Mouse (Mus musculus) heart, postnatal 14 days (tissue): ENCODE results near the gene Pla2g4a. TPM values are rescaled to one million over a fixed set of nuclear protein-coding genes. Genes with fewer than 3 reads are reported as not detected.

ENCODE experiments used
- DNase-seq, 2 experiments: peaks; one replicate each; pipeline ENCODE4 v3.0.0; 2021 to 2022
- intact Hi-C: fragments of 180-260 bp; cut with DNase I; formaldehyde crosslinking; loops from one replicate; pipeline ENCODE4 v1.15.1; 2025
- long read RNA-seq, 2 experiments: library from polyadenylated mRNA; stranded (forward); transcript quantifications; one replicate each; pipeline ENCODE4 v2.0.0; 2021
- total RNA-seq, 2 experiments: library from RNA; stranded (reverse); gene quantifications; 2 replicates each; pipeline ENCODE4 v1.2.3; 2021

Gene Pla2g4a
- total RNA-seq = 1 to 10 TPM; 3.4 to 3.8 TPM
- long read RNA-seq, experiment 1, partial matches to known transcripts = 0 of 2 reads
- long read RNA-seq, experiment 1, other reads (novel, unspliced or antisense) = 0 of 2 reads
- long read RNA-seq, experiment 2, partial matches to known transcripts = 0 of 2 reads
- long read RNA-seq, experiment 2, other reads (novel, unspliced or antisense) = 1 of 2 reads

DNA sequence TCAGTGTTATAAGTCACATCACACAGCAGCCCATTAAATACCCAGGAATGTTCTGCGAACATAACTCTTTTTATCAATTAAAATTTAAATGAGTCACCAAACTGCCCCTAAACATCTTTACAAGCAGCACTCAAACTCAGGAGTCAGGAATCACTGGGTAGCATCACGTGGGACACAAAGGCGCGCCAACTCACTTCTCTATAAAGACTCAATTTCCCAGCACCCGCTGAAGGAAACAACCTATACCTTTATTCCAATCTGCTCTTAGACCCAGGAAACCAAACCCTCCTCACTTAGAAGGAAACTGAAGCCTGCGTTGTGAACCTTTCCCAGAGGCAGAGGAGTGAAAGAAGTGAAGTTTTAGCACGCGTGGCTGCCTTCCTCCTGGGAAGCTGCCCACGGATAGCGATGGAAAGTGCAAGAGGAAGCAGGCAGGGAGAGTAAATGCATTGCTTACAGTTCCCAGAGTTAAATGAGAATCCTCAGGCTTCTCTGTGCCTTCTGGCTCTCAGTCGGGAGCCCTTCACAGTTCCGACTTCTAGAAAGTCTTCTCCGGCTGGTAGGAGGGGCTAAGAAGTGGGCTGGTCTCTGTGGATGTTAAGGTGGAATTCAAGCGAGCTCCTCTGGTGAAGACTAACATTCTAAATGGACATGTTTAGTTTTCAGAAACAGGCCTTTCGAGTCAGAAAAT lies at the start of gene Pla2g4a:
Pla2g4a (minus strand) TSS at position 557 of the 691 bp plus-strand sequence.
- peak; percentile 25 to 42 for DNase-seq
- intact Hi-C loops = no loop called here

DNA sequence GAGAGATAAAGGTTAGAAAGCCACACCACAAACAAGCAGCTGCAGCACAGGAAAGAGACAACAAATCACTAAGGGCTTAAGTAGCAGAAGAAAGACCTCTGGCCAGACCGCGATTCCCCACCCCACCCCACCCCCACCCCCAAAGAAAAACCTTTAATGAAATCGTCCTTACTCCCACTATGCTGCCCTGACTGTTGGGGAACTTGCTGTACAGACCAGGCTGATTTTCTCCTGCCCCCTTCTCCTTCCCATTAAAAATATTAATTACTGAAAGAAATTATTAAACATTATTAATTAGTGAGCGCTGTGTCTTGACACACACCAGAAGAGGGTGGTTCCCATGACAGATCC lies 49.5 kb upstream of the Pla2g4a start:
- intact Hi-C loops = no loop called here
- DNase-seq = no peak

DNA sequence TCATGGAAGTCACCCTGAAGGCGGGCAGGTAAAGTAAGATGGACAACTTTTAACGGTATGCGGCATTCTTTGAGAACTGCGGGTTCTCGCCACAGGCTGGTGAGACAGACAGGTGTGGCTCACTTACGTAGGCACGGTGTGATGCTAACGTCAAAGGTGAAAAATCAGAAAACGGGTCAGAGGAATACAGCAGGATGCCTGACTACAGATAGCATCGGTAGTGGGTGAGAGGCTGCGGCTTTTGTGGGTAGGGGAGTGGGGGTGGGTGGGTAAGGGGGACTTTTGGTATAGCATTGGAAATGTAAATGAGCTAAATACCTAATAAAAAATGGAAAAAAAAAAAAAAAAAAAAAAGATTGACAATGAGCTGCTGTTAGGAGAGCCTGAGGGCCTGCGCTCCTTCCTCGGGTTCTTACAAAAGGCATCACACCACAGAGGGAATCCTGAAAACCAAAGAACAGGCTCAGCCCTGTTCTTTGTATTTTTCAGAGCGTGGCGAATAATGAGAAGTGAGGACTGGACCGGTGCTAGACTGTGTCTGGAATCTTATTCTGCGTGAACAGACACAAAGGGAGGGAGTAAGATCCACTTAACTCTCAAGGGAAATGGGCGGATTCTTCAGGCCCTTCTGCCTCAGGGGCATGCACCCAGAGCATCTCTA lies 49.0 kb upstream of the Pla2g4a start:
- intact Hi-C loops = no loop called here
- DNase-seq = no peak

DNA sequence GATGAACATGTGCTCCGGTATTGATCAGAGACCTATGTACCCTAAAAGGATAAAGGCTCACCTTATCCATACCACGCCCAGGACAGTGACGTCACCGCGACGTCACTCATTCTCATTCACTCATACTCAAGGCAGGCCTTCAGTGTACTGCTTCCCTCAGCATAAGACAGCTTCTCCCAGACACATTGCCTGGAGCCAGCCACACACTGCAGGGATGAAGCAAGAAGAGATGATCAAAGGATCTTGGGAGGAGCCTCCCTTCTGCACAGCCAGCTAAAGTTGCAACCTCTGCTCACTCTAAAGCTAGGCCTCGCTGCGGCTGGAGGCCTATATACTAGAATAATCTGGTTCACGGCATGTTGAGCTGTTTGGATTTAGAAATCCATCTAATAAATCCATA lies 48.0 kb upstream of the Pla2g4a start:
- intact Hi-C loops = no loop called here
- no peak for DNase-seq

DNA sequence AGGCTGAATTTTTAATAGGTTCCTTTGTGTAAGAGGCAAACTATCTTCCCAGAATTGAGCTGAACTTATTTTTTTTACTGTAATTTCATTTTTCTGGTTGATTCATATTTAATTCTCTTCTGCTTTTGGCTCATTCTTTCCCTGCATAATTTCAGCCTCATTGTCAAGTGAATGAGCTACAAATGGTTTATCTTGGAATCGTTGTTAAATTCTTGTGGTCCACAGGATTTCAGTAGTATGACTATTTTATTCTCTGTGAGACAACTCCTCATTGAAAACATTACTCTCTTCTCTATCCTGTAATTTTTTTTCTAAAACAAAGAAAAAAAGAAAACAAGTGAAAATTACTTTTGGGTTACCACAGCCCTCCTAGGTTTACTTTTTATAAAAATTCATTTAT lies 14.5 kb upstream of the Pla2g4a start:
- DNase-seq = no peak
- intact Hi-C loops = no loop called here

DNA sequence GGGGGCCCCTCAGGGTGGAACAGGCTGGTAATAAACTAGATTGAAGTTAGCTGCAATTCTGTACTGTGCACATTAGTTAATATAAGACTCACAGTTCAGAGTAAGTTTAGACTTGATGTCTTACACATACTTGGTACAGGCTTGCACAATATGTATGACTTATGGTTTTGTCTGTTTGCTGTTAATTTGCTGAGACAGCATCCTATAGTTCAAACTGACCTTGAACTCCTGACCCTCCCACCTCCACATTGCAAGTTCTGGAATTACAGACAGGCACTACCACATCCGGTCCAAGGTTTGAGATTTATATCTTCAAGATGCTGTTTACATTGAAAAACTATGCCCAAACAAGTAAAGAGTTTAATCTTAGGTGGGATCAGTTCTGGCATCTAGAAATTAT lies 4.7 kb upstream of the Pla2g4a start:
- no peak for DNase-seq
- intact Hi-C loops = no loop called here

DNA sequence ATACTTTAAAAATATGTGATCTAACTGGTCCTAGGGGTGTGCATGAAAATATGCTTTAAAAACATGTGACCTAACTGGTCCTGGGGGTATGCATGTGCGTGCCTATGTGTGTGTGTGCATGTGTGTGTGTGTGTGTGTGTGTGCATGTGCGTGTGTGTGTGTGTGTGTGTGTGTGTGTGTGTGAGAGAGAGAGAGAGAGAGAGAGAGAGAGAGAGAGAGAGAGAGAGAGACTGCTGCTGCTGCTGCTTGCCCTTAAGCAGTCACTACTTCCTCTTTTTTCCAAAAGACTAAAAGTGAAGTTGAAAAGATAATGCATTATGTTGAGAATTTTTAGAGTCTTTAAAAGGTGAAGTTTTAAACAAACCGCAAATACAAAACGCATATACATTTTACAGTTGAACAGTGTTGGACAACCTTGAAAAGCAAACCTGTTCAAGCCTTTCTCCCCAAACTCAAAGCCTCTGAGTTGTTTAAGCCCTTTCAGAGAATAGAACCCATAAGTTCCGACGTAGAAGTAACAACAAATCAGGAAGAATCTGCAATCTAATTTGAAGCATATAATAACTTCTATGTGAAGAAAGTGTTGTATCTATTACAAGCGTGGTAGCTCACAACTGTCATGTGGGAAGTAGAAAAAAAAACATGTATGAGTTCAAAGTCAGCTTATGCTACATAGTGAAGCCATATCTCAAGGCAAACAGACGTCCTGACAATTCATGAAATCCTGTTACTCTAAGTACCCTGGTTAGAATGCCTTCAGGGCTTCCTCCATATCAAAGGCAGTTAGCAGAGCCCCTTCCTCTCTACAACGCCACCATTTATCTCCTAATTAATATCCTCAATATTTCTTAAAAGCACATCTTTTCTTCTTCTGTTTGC lies 574 bp upstream of the Pla2g4a start:
- intact Hi-C loops = no loop called here
- DNase-seq = no peak

DNA sequence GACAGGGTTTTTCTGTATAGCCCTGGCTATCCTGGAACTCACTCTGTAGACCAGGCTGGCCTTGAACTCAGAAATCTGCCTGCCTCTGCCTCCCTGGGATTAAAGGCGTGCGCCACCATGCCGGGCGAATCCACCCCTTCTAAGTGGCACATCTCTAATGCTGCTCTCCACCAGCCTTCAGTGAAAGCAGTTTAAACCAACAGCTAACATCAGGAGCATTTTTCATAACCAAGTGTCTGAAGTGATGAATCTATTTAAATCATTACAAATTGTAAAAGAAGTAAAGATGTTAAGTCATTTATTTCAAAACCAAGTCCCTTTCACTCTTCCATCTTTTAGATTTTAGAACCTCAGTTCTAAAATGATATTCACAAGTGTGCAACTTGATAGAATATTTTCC lies 839 bp downstream of the Pla2g4a start:
- intact Hi-C loops = no loop called here

DNA sequence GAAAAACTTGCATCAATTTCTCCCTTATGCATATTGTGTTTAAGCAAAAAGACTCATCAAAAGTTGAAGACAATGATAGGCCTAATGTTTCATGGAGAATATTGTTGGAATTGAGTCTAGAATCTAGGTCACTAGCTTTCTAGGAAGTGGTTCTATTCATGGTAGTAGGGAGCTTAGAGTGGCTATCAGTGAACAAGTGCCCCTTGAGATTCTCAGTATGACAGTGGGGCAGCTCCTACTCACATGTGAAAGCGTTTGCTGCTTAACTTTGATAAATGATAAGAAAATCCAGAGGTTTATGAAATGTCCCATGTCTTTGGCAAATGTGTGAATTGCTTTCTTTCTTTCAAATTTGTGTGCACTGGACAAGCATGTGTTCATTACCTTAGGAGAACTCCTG lies 2.0 kb downstream of the Pla2g4a start:
- no peak for DNase-seq
- intact Hi-C loops = no loop called here

More for the DNA sequence above, 839 bp downstream of the Pla2g4a start:
- DNase-seq = no peak

DNA sequence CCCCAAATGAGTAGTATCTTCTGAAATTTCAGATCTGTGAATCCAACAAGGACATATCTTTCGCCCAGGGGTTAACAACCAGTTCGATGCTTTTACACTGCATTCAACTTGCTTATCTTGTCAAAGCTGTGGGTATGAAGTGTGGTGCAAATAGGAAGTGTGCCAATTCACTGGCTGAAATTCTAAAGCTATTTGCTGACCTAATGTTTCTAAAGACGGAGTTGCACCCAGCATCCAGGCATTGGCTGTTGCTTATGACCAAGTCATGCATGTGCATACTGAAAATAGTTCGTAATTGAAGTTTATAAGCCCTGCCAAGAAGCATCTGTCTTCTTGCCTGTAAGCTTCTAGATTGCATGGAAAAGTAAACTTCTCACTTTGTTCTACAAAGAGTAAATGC lies 5.6 kb downstream of the Pla2g4a start:
- peak in 1 of 2 experiments; percentile 9 for DNase-seq
- intact Hi-C loops = no loop called here

DNA sequence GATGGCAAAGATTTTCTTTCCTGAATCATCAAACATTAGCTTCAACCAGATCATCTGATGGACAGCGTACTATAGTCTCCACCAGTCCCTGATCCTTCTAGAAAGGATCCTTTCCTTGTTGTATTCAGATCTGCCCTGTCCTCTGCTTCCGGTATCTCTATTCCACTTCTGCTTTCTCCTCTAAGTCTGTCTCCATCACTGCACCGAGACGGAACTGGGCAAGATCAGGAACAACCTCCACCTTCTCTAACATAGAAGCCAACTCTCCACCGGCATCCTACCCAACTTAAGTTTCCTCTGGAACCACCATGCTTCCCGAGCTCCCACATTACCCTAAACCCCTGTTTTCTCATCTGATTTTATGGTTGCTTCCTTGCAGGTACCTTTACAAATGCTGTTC lies 7.1 kb downstream of the Pla2g4a start:
- no peak for DNase-seq

DNA sequence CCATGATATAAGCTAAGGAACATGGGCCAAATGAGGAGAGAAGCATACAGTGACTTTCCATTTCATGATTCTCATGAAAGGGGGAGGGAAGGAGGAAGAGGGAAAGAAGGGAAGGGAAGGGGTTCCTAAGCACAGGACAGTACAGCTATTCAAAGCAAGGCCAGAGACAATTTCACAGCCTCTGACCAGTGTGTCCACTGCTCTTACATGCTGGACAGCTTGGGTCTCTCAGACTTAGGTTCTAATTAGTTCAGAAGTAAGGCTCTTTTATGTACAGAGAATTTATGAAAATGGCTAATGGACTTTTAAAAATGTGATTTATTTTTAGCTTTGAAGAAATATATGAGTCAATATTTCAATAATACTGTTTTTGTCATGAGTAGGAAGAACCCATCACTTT lies 9.0 kb downstream of the Pla2g4a start:
- intact Hi-C loops = no loop called here
- DNase-seq = no peak

More for the DNA sequence above, 7.1 kb downstream of the Pla2g4a start:
- intact Hi-C loops = no loop called here

DNA sequence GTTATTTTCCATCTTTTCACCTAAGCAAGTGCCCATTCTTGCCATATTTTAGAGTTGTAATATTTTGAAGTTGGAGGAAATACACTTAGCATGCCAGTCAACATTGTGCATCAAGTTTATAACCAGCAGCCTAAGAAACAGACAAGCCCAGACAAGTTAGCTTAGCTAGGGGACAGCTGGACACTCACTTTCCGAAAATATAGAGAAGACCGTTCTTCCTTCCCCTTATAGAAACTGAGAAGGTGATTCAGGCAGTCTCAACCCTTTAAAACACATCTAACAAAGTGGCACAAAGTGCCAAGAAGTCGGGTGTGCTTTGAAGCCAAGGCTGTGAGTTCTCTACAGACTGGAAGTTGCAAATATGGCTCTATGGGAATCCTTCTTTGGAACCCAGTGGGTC lies 10.4 kb downstream of the Pla2g4a start:
- no peak for DNase-seq
- intact Hi-C loops = no loop called here

DNA sequence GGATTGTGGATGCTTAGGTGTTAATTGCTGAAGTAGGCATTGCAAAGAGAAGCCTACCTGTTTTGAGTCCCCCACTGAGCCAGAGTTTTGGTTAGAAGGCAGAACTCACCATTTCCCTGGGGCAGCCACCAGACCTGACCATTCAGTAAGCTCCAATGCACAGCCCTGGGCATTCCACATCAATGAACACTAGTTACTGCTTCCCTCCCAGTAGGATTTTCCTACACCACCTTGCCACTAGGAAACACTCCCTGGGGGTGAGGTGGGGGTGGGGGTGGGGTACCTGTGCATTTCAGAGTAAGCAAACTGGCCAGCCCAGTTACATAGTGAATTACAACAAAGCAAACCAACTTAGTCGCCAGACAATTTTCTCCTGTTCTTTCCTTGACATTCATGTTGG lies 10.8 kb downstream of the Pla2g4a start:
- DNase-seq = no peak
- intact Hi-C loops = no loop called here

DNA sequence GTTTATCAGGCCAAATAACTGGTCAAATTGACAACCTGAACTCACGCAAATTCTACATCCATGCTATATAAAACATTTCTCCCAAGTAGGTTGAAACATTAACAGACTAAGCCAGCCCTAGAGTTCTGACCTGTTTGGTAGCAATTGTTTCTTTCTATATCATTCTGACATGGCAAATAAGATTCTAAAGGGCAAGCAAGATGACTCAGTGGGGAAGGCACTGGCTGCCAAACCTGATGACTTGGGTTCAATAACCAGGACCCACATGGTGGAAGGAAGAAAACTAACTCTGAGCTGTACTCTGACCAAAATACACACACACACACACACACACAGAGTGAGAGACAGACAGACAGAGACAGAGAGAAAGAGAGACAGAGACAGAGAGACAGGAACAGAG lies 11.8 kb downstream of the Pla2g4a start:
- DNase-seq = no peak
- intact Hi-C loops = no loop called here

DNA sequence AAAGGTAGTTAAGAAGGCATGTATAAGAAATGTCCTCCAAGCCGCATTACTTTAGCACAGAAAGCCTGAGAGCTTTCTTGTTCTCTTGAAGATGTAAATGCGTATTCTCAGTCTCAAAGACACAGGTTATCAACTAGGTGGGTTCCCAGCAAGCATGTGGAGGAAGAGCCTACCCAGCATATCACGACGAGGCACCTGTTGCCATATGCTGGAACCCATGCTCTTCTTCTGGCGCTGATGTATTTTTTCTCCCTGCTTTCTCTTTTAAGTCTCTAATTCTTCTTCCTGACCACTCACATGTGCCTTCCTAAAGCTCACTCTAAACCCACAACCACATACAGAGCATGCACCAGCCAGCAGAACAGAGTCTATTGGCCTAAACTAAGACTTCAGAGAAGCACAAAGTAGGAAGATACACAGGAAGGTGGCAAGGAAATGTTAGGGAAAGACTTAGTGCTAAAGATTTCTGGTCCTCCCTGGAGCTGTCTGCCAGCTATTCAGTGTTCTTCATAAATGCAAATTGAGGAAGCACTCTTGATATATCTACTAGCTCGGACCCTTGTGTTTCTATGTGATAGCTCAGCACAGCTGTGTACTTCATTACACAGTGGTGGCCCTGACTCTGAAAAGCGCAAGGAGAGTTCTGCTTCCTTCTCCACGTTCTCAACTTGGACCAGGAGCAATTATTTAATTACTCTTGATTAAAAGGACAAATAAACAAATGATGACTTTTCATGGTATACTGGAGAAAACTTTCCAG lies 12.8 kb downstream of the Pla2g4a start:
- intact Hi-C loops = no loop called here
- DNase-seq = no peak

DNA sequence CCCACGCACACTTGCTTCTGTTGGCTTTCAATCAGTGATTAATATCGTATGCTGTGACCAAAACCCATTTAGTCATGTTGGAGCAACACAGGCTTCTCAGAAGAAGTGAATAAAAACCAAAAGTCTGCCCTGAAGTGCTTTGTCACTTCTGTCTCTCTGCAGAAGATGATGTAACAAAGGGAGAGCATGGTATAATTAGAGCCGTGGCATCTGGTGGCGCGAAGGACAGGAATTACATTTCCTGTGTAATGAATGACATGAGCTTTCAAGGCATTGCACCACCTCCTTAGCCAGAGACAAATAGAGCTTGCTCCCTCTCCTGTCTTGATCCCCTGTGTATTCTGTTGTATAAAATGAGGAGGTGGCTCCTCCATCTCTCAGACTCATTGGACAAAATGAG lies 14.1 kb downstream of the Pla2g4a start:
- intact Hi-C loops = no loop called here
- no peak for DNase-seq

DNA sequence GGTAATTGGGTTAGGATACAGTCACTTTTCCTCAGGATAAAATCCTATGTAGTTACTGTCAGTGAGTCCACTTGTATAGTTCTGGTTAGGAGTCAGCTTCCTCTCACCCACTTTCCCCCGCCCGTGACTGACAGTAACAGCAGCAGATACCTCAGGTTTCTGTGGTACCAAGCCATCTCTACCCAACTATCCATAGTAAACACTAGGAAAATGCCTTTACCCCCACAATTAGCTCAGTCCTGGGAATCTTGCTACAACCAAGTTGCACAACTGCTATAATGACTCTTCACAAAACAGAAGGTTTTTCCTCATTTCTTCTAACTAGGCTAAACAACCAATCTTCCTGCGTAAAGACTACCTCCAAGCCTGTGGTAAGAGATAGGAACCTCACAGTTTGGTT lies 14.7 kb downstream of the Pla2g4a start:
- no peak for DNase-seq
- intact Hi-C loops = no loop called here

DNA sequence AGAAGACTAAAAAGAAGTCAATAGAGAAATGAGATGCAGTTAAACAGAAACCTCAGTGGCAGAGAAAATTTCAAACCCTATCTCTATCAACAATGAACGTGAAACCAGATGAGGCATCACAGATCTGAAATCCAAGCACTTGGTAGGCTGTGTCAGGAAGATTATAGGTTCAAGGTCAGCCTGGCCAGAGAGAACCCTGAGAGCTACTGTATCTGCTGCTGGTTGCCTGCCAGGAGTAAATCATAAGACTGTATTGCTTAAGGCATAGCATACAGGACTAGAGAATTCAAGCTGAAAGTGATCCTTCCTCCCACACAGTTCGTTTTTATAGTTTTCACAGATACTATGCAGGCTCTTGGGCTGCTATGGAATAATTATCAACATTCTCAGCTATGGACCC lies 17.5 kb downstream of the Pla2g4a start:
- DNase-seq = no peak
- intact Hi-C loops = no loop called here

DNA sequence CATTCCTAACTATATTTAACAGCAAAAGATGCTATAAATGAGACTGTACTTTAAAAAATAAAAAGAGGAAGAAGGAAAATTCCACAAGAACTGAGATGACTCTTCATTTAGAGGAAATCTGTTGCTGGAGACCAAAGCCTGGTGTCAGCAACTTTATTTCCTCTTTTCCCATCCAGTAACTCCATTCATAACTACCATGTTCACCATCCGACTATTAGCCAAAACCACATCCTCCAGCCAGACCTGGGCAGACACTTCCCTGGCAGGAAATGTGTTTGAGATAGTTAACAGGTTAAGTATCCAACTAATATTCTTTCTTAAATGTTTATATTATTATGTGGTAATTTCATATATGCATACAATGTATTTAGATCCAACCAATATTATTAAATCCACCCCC lies 20.8 kb downstream of the Pla2g4a start:
- intact Hi-C loops = no loop called here
- no peak for DNase-seq
